Comparison of ENCODE assay signal across 8 mouse cellular contexts in the genomic region with DNA sequence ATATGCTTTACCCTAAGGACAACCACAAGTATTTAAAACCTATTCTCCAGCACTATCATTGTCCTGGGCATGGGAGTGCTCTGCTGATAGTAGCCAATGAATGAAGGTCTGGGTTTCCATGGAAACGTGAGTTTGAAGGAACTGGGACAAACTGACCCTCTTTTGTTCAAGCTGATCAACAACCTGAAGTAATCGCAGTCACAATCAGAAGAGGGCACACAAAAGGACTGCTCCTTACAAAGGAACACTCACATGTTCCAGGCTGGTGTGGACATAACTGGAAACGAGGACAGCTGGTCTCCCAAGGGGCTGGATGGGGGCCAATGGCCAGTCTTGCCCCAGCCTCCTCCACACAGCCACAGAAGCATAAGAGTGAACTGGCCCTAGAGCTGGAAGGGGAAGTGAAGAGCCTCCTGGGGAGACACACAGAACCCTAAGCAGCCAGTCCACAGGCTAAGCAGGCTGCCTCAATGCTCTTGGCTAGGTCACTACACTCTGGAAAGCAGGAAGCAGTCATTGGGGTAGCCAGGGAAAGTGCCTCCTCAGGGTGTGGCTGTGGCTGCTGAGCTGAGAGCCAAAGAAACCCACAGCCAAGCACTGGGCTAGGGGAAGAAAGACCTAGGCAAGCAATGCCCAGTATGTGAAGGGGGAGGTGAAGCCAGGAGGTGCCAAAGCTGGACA. TPM values are rescaled to one million over a fixed set of nuclear protein-coding genes. Genes with fewer than 3 reads are reported as not detected.
DNase-seq lines count a peak whose midpoint lies in the region; ATAC-seq and TF ChIP-seq lines count a peak whose summit lies in the region.

No protein-coding gene starts in this region.

- H3K4me1 ChIP-seq in hindbrain, embryonic 16.5 days (ENCODE audit: control insufficient read depth, insufficient read depth, low read depth, low read length): peaks cover 13% of the 10 kb centered on the region
- peaks cover 8% of the 10 kb centered on the region; the same call in 1 of the 2 replicates for H3K4me1 ChIP-seq in stomach, embryonic 15.5 days

- no peak overlapping the region; the same call in 1 of the 2 replicates for H3K9ac ChIP-seq in hindbrain, embryonic 16.5 days (ENCODE audit: low read depth, low read length)
- H3K9ac ChIP-seq in stomach, embryonic 15.5 days: no peak overlapping the region

- no peak for DNase-seq in layer of hippocampus, adult 2 months (ENCODE audit: low spot score in 2 of 2)
- DNase-seq in layer of hippocampus, postnatal 25 days (ENCODE audit: extremely low spot score in 1 of 2, low spot score in 1 of 2): no peak
- peak; percentile 50 to 61 for DNase-seq in cerebellum, postnatal 14 days
- DNase-seq in gastrocnemius, postnatal 25 days: peak; percentile 73
- peak; percentile 82 for DNase-seq in lung, postnatal 25 days (ENCODE audit: low spot score)
- DNase-seq in left cerebral cortex, postnatal 25 days (ENCODE audit: low spot score in 2 of 2): no peak

- no peak for TF ChIP-seq CTCF in layer of hippocampus, adult 2 months (conservative IDR thresholded peaks at IDR 0.05)

- H3K36me3 ChIP-seq in hindbrain, embryonic 16.5 days (ENCODE audit: control insufficient read depth, insufficient read depth, low read length): 0 out of 2 replicates have a peak, but pooled peaks cover 2% of the 10 kb centered on the region
- H3K36me3 ChIP-seq in stomach, embryonic 15.5 days: no peaks in the 10 kb centered on the region

- H3K9me3 ChIP-seq in hindbrain, embryonic 16.5 days (ENCODE audit: control insufficient read depth, low read length): peaks cover 6% of the 10 kb centered on the region; the same call in 1 of the 2 replicates
- H3K9me3 ChIP-seq in stomach, embryonic 15.5 days: no peaks in the 10 kb centered on the region

- no peak overlapping the region for H3K4me2 ChIP-seq in hindbrain, embryonic 16.5 days (ENCODE audit: low read length)
- H3K4me2 ChIP-seq in stomach, embryonic 15.5 days: no peak overlapping the region

- H3K27ac ChIP-seq in layer of hippocampus, adult 2 months: peak overlapping the region; percentile 64; the same call in 1 of the 2 replicates
- H3K27ac ChIP-seq in hindbrain, embryonic 16.5 days (ENCODE audit: low read depth, low read length): peak overlapping the region; percentile 16
- H3K27ac ChIP-seq in stomach, embryonic 15.5 days: peak overlapping the region; percentile 2; the same call in 1 of the 2 replicates

- no peak overlapping the region for H3K4me3 ChIP-seq in layer of hippocampus, adult 2 months
- no peak overlapping the region for H3K4me3 ChIP-seq in hindbrain, embryonic 16.5 days (ENCODE audit: low read length)
- no peak overlapping the region for H3K4me3 ChIP-seq in stomach, embryonic 15.5 days (replicated peaks)

- H3K27me3 ChIP-seq in hindbrain, embryonic 16.5 days (replicated peaks; ENCODE audit: control insufficient read depth, insufficient read depth, low read length): no peaks in the 10 kb centered on the region
- no peaks in the 10 kb centered on the region for H3K27me3 ChIP-seq in stomach, embryonic 15.5 days (replicated peaks)

- ATAC-seq in hindbrain, embryonic 16.5 days: peak; percentile 73
- 0 out of 2 replicates have a peak, but pooled peaks have one; percentile 47 for ATAC-seq in stomach, embryonic 15.5 days (ENCODE audit: insufficient read depth, low FRiP score, low read depth)

- intact Hi-C loops in left cerebral cortex, postnatal 25 days (cut with DNase I): no loop called here

- 7% methylated on average over 3 of the region's 3 CpGs for WGBS in hindbrain, embryonic 16.5 days
- WGBS in stomach, embryonic 15.5 days: 47% methylated on average over 3 of the region's 3 CpGs

RNA-seq across cellular contexts. Expression of a gene that starts 14.0 kb away (rescaled TPM):
- 1 to 10 TPM; 7.9 to 8.6 TPM for total RNA-seq in layer of hippocampus, adult 2 months (2021)
- 1 to 10 TPM; 8.8 to 9.4 TPM for total RNA-seq in layer of hippocampus, postnatal 25 days (2021)
- total RNA-seq in gastrocnemius, postnatal 25 days (2021): 10 to 100 TPM; 22.5 to 31.0 TPM
- 1.4 and 2.7 TPM in 2 replicates for polyA plus RNA-seq in hindbrain, embryonic 16.5 days (2015; fragmentation: Nextera tagmentation; extraction: Ambion mirVana)
- polyA plus RNA-seq in stomach, embryonic 15.5 days (2015; fragmentation: Nextera tagmentation; extraction: Ambion mirVana): 0.42 and 0.75 TPM in 2 replicates
- 10 to 100 TPM; 10.2 to 11.5 TPM for total RNA-seq in left cerebral cortex, postnatal 25 days (2021)

Comparison
In these comparisons a context has a peak if more than half of its experiments do, and no peak if none do; other contexts are left out.
1. DNase-seq: peak in cerebellum, postnatal 14 days (2 of 2), gastrocnemius, postnatal 25 days (single experiment) and lung, postnatal 25 days (single experiment); none in layer of hippocampus, adult 2 months (0 of 2), layer of hippocampus, postnatal 25 days (0 of 2) and left cerebral cortex, postnatal 25 days (0 of 2).
2. H3K27ac ChIP-seq: peak in every context shown above with its lines; median percentile 64 in layer of hippocampus, adult 2 months; 16 in hindbrain, embryonic 16.5 days; 2 in stomach, embryonic 15.5 days.